11 mouse cellular contexts compared by ENCODE assay signal in the genomic region with DNA sequence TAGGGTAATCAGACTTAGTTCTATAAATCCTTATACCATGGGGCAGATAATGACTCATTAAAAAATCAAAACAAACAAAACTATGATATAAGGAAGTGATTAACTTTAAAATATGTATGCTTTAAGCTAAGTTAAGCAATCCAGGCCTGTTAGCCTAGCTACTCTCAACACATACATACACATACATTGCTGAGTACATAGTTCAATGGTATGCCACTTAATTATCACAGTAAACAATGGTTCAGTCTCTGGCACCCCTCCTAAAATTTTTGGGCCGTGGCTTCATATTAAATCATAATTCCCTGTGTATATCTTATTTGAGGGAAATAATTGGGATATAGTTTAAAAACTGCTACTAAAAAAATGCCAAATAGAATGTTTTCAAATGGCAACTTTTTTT. TPM values are rescaled to one million over a fixed set of nuclear protein-coding genes. Genes with fewer than 3 reads are reported as not detected.
DNase-seq lines count a peak whose midpoint lies in the region; ATAC-seq and TF ChIP-seq lines count a peak whose summit lies in the region.
"Had no signal": no experiment of that assay in that cellular context is flagged by ENCODE, and none has a peak within 500 bp of the region (broad histone marks: within the 10 kb centered on the region; RNA-seq: fewer than 3 reads in every experiment).

A gene (plus strand): TSS at position 301 of the 400 bp plus-strand sequence.

- TF ChIP-seq CTCF in left cerebral cortex, adult 2 months (IDR thresholded peaks at IDR 0.05): no peak

- intact Hi-C loops in left cerebral cortex, adult 2 months (cut with DNase I): loop anchor here (5.0 kb wide), 3 partner anchors 94 to 831 kb away; no protein-coding TSS in a partner anchor

- no peak for ATAC-seq in embryonic facial prominence, embryonic 14.5 days (ENCODE audit: low read depth)
- no peak for ATAC-seq in inflammation-experienced regulatory T-cells, adult 6 months
- no peak for ATAC-seq in midbrain, embryonic 16.5 days

- no peaks in the 10 kb centered on the region for H3K27me3 ChIP-seq in embryonic facial prominence, embryonic 14.5 days (replicated peaks; ENCODE audit: control insufficient read depth, insufficient read depth, low read length)
- H3K27me3 ChIP-seq in midbrain, embryonic 16.5 days (ENCODE audit: control insufficient read depth, insufficient read depth, low read depth, low read length): no peaks in the 10 kb centered on the region; the same call in 1 of the 2 replicates

- H3K4me2 ChIP-seq in embryonic facial prominence, embryonic 14.5 days (ENCODE audit: low read depth, low read length): peak within 1 kb of the TSS; percentile 75; the same call in 1 of the 2 replicates
- no peak within 1 kb of the TSS for H3K4me2 ChIP-seq in midbrain, embryonic 16.5 days (ENCODE audit: low read length)

- 93% methylated on average over 1 of the region's 1 CpGs for WGBS in embryonic facial prominence, embryonic 14.5 days
- WGBS in midbrain, embryonic 16.5 days: 90% methylated on average over 1 of the region's 1 CpGs

- peak within 1 kb of the TSS; percentile 86; the same call in 1 of the 2 replicates for H3K27ac ChIP-seq in left cerebral cortex, adult 2 months
- no peak within 1 kb of the TSS for H3K27ac ChIP-seq in embryonic facial prominence, embryonic 14.5 days (replicated peaks; ENCODE audit: low read depth, low read length)
- H3K27ac ChIP-seq in midbrain, embryonic 16.5 days (ENCODE audit: low read length): no peak within 1 kb of the TSS

- H3K4me1 ChIP-seq in embryonic facial prominence, embryonic 14.5 days (ENCODE audit: control insufficient read depth, insufficient read depth, low read length): no peaks in the 10 kb centered on the region
- H3K4me1 ChIP-seq in midbrain, embryonic 16.5 days (ENCODE audit: control insufficient read depth, insufficient read depth, low read length): no peaks in the 10 kb centered on the region

- DNase-seq in left cerebral cortex, adult 2 months (ENCODE audit: extremely low spot score in 1 of 2, low spot score in 2 of 2): no peak
- DNase-seq in left cerebral cortex, adult 11 months (ENCODE audit: low spot score): no peak
- DNase-seq in embryonic facial prominence, embryonic 14.5 days (ENCODE audit: low spot score): no peak
- DNase-seq in c-Kit-positive CD71-positive TER-119-positive erythroid progenitor cells, embryonic 14.5 days (ENCODE audit: low spot score): no peak
- no peak for DNase-seq in cerebellum, postnatal 10 days
- no peak for DNase-seq in frontal cortex, postnatal 10 days (ENCODE audit: low spot score in 2 of 2)
- DNase-seq: embryo, embryonic 11 days; kidney, adult 2 months; thymus, postnatal 4 days had no signal

- H3K9me3 ChIP-seq in embryonic facial prominence, embryonic 14.5 days (ENCODE audit: control insufficient read depth, low read length): no peaks in the 10 kb centered on the region
- H3K9me3 ChIP-seq in midbrain, embryonic 16.5 days (replicated peaks; ENCODE audit: control insufficient read depth, low read length, poor library complexity, severe bottlenecking): no peaks in the 10 kb centered on the region

- H3K9ac ChIP-seq in embryonic facial prominence, embryonic 14.5 days (ENCODE audit: low read depth, low read length): no peak within 1 kb of the TSS
- H3K9ac ChIP-seq in midbrain, embryonic 16.5 days (ENCODE audit: low read depth, low read length): no peak within 1 kb of the TSS

- H3K4me3 ChIP-seq in left cerebral cortex, adult 2 months: no peak within 1 kb of the TSS
- H3K4me3 ChIP-seq in embryonic facial prominence, embryonic 14.5 days (ENCODE audit: low read depth, low read length): no peak within 1 kb of the TSS
- no peak within 1 kb of the TSS; the same call in 1 of the 2 replicates for H3K4me3 ChIP-seq in midbrain, embryonic 16.5 days (ENCODE audit: low read depth, low read length)

- no peaks in the 10 kb centered on the region for H3K36me3 ChIP-seq in embryonic facial prominence, embryonic 14.5 days (ENCODE audit: control insufficient read depth, insufficient read depth, low read length)
- no peaks in the 10 kb centered on the region for H3K36me3 ChIP-seq in midbrain, embryonic 16.5 days (ENCODE audit: control insufficient read depth, insufficient read depth, low read length)

RNA-seq across cellular contexts. Expression of the gene that starts here (rescaled TPM):
- total RNA-seq in left cerebral cortex, adult 2 months (2021): 10 to 100 TPM; 35.2 to 38.5 TPM
- 15.7 and 16.5 TPM in 2 replicates for polyA plus RNA-seq in embryonic facial prominence, embryonic 14.5 days (2014; fragmentation: Nextera tagmentation; extraction: Ambion mirVana)
- 10 to 100 TPM; 12.8 to 19.5 (median 16.4) TPM for polyA plus RNA-seq in inflammation-experienced regulatory T-cells, adult 6 months (2017; shearing (Covaris generic))
- polyA plus RNA-seq in midbrain, embryonic 16.5 days (2015; fragmentation: Nextera tagmentation; extraction: Ambion mirVana): 11.4 and 11.6 TPM in 2 replicates
